Mouse (Mus musculus) adrenal gland, postnatal 14 days (tissue): ENCODE data around the gene Vmn2r114. TPM values are rescaled to one million over a fixed set of nuclear protein-coding genes. Genes with fewer than 3 reads are reported as not detected.
"Not testable (repeated sequence)": the region's sequence is repeated elsewhere in the genome, so short reads cannot be mapped to it uniquely, and the experiment has no call there.

Experiments used
- DNase-seq: peaks from one replicate; pipeline ENCODE4 v3.0.0; 2021; ENCODE audit warnings: mixed read lengths
- long read RNA-seq, 2 experiments: library from polyadenylated mRNA; stranded (forward); transcript quantifications; one replicate each; pipeline ENCODE4 v2.0.0; 2021
- total RNA-seq: library from RNA; stranded (reverse); gene quantifications from 2 replicates; pipeline ENCODE4 v1.2.3, GENCODE M21; 2021

Gene Vmn2r114
- not detected in 2 replicates for total RNA-seq
- long read RNA-seq, experiment 1: 0 reads
- long read RNA-seq, experiment 2: 0 reads

GRCm38 (mm10) chr17:23312437-23312836 is at the start of gene Vmn2r114:
Vmn2r114 (minus strand) TSS chr17:23312537.
- not testable (repeated sequence) for DNase-seq

GRCm38 (mm10) chr17:23351644-23352043 is 39.3 kb upstream of the Vmn2r114 start:
- no peak for DNase-seq

DNA sequence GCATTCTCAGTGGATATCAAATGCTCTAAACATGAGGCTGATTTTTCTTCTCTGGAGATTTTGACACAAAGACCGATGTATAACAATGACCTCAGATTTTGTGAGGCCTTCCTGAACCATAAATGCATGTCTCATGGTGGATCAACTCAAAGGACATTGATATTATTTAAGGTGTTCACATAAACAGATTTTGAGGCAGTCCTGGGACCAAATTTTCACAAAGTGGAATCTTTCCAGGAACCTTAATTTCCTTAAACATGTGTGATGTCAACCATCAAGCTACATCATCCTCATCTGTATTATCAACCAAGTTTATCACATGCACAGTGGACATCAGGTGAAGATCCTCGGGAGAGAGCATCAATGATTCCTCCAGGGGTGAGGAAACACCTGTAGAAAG is 31.1 kb upstream of the Vmn2r114 start, which contains the start of gene Vmn2r115:
Gene Vmn2r115, plus strand, starts transcription at position 301 of the 400 bp plus-strand sequence.
- not testable (repeated sequence) for DNase-seq

DNA sequence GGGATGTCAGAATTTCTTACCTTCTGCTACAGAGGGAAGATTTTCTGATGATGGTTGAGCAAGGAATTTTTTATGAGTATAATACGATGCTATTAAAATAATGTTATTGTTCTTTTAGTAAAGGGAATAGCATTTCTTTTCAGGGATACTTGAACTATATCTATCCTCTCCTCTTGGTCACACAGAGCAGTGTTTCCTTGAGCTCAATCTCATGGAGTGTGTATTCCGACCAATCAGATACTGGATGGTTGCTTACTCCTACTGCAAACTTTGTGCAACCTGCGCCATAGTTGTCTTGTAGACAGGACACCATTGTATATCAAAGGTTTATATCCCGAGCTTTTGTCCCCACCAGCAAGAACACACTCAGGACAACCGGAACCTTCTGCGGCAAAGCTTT is 18.3 kb upstream of the Vmn2r114 start:
- DNase-seq: no peak

Other genes with a start within 250 kb of the Vmn2r114 start
- 9.1 and 10.7 TPM in 2 replicates for gene Zfp40, start 119.3 kb downstream of the Vmn2r114 start, total RNA-seq
- not detected in 2 replicates for gene Vmn2r115, start 31.2 kb upstream of the Vmn2r114 start, total RNA-seq
- not detected in 2 replicates for gene Vmn2r116, start 72.1 kb upstream of the Vmn2r114 start, total RNA-seq
- not detected in 2 replicates for gene Vmn2r117, start 167.2 kb upstream of the Vmn2r114 start, total RNA-seq